Mouse (Mus musculus): ENCODE results near the gene Col12a1. TPM values are rescaled to one million over a fixed set of nuclear protein-coding genes. Genes with fewer than 3 reads are reported as not detected.

Gene Col12a1
- total RNA-seq (2015; ENCODE audit: low replicate concordance): not detected in 2 replicates
- 0.70 TPM in 1 of 2 replicates, not detected in the other for total RNA-seq (2017; ENCODE audit: low replicate concordance)

GRCm38 (mm10) chr9:79718481-79719370 is at the start of gene Col12a1:
Gene Col12a1 (minus strand): TSS chr9:79718831.
- no peak for ATAC-seq (replicated peaks; ENCODE audit: low FRiP score, poor library complexity, severe bottlenecking)

GRCm38 (mm10) chr9:79766991-79767545 is 48.4 kb upstream of the Col12a1 start:
- ATAC-seq (replicated peaks; ENCODE audit: low FRiP score, poor library complexity, severe bottlenecking): no peak

GRCm38 (mm10) chr9:79765329-79765728 is 46.7 kb upstream of the Col12a1 start:
- no peak for ATAC-seq (replicated peaks; ENCODE audit: low FRiP score, poor library complexity, severe bottlenecking)

GRCm38 (mm10) chr9:79762519-79762918 is 43.9 kb upstream of the Col12a1 start:
- ATAC-seq (replicated peaks; ENCODE audit: low FRiP score, poor library complexity, severe bottlenecking): no peak

GRCm38 (mm10) chr9:79760076-79760475 is 41.4 kb upstream of the Col12a1 start:
- peak; percentile 26 for ATAC-seq (replicated peaks; ENCODE audit: low FRiP score, poor library complexity, severe bottlenecking)

- ATAC-seq (replicated peaks; ENCODE audit: low FRiP score, poor library complexity, severe bottlenecking): peak; percentile 100
These were observed 40.9 kb upstream of the Col12a1 start, which contains the start of gene Cox7a2 for GRCm38 (mm10) chr9:79759385-79760005. Gene Cox7a2 (minus strand): TSS chr9:79759878.

- no peak for ATAC-seq (replicated peaks; ENCODE audit: low FRiP score, poor library complexity, severe bottlenecking)
These were observed 36.7 kb upstream of the Col12a1 start for GRCm38 (mm10) chr9:79755311-79755710.

- no peak for ATAC-seq (replicated peaks; ENCODE audit: low FRiP score, poor library complexity, severe bottlenecking)
These were observed 33.2 kb upstream of the Col12a1 start for GRCm38 (mm10) chr9:79751846-79752245.

- no peak for ATAC-seq (replicated peaks; ENCODE audit: low FRiP score, poor library complexity, severe bottlenecking)
These were observed 32.1 kb upstream of the Col12a1 start for GRCm38 (mm10) chr9:79750709-79751108.

- no peak for ATAC-seq (replicated peaks; ENCODE audit: low FRiP score, poor library complexity, severe bottlenecking)
These were observed 26.4 kb upstream of the Col12a1 start for GRCm38 (mm10) chr9:79745036-79745435.

- no peak for ATAC-seq (replicated peaks; ENCODE audit: low FRiP score, poor library complexity, severe bottlenecking)
These were observed 17.0 kb upstream of the Col12a1 start for GRCm38 (mm10) chr9:79735608-79736007.

GRCm38 (mm10) chr9:79730301-79730700 is 11.7 kb upstream of the Col12a1 start:
- ATAC-seq (replicated peaks; ENCODE audit: low FRiP score, poor library complexity, severe bottlenecking): no peak

- ATAC-seq (replicated peaks; ENCODE audit: low FRiP score, poor library complexity, severe bottlenecking): no peak
These were observed 4.5 kb upstream of the Col12a1 start for GRCm38 (mm10) chr9:79723090-79723489.

GRCm38 (mm10) chr9:79721056-79721455 is 2.4 kb upstream of the Col12a1 start:
- ATAC-seq (replicated peaks; ENCODE audit: low FRiP score, poor library complexity, severe bottlenecking): no peak

- no peak for ATAC-seq (replicated peaks; ENCODE audit: low FRiP score, poor library complexity, severe bottlenecking)
These were observed 1.5 kb upstream of the Col12a1 start for GRCm38 (mm10) chr9:79720143-79720542.

- no peak for ATAC-seq (replicated peaks; ENCODE audit: low FRiP score, poor library complexity, severe bottlenecking)
These were observed 820 bp upstream of the Col12a1 start for GRCm38 (mm10) chr9:79719451-79719850.

GRCm38 (mm10) chr9:79717836-79718475 is 675 bp downstream of the Col12a1 start:
- no peak for ATAC-seq (replicated peaks; ENCODE audit: low FRiP score, poor library complexity, severe bottlenecking)

- no peak for ATAC-seq (replicated peaks; ENCODE audit: low FRiP score, poor library complexity, severe bottlenecking)
These were observed 1.5 kb downstream of the Col12a1 start for GRCm38 (mm10) chr9:79716909-79717835.

- ATAC-seq (replicated peaks; ENCODE audit: low FRiP score, poor library complexity, severe bottlenecking): no peak
These were observed 2.1 kb downstream of the Col12a1 start for GRCm38 (mm10) chr9:79716496-79716895.

All from erythroblast, adult 5-6 weeks (primary cell).